Mouse (Mus musculus): ENCODE measurements around the gene Slit3.

DNA sequence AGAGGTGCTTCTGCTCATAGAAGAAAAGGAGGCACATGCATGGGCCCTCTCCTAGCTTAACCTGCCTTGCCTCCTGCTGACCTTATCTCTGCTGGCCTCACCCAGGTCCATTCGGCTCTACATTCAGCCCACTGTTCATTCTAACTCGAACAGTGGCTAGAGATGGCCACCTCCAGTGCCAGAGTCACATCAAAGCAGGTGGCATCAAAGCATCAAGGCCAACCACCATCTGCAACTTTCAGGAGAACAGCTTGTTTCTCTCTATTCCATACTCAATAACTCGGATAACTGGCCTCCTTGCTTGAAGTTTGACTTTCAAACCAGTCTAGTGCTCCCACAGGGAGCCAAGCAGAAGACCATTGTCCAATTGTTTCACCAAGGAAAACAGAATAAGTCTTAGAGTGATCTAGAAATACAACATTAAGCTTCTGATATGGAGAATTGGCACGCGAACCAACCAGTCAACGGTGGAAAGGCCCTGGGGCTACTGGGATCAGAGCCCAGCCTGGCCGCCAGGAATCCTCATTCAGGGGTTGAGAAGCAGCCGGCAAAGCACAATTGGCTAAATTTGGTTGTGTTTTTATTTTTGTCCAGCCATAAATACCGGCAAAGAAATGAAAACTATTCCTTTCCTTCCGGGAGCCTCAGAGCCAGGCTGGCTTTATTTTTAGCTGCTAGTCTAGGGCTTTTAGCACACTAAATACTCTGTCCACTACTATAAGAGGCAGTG is 110.5 kb downstream of the Slit3 start:
- TF ChIP-seq CTCF (IDR thresholded peaks at IDR 0.05; ENCODE audit: borderline replicate concordance, control insufficient read depth, extremely low read depth, insufficient read depth, low read length, poor library complexity) (no peak), POLR2A (IDR thresholded peaks at IDR 0.05; ENCODE audit: control insufficient read depth, extremely low read depth, insufficient read depth, low read length, poor library complexity) (no peak)

All from thymus, adult 2 months (tissue).